Mouse (Mus musculus): ENCODE measurements at regions not wholly inside any gene's neighbourhood (a gene's known extent, or its start where the extent isn't known, plus 50 kb on each side); places are given as distances from the start of the nearest gene placed in this dataset.

DNA sequence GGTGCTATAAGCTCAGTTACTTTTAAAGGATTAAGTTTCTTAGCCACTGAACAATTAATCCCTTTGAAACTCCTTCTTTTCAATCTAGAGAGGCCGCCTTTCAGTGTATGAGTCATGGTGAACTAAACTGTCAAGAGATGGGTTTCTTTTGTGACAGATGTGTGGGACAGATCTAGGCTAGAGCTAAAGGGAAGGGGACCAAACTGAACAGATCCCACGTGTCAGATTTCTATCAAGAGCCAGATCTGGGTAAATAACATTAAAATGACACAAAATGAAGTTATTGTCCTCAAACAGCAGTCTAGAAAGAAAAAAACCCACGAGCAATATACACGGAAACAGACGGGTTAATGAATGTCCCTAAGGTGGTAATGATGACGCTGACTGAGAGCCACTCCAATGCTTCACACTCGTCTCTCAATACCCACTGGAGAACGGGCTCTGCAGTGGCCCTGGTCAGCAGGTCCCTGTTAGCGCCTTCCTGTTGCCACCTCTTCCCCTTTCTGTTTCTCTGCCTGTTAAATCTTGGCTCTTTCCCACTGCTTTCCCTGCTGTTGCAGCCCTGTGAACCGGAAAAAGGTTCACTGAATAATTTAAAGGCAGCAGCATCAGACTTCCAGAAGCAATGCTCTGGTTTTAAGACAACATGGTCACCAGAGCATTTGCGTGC lies 52.7 kb upstream of the Rab3gap2 start:
- DNase-seq, result no peak

DNA sequence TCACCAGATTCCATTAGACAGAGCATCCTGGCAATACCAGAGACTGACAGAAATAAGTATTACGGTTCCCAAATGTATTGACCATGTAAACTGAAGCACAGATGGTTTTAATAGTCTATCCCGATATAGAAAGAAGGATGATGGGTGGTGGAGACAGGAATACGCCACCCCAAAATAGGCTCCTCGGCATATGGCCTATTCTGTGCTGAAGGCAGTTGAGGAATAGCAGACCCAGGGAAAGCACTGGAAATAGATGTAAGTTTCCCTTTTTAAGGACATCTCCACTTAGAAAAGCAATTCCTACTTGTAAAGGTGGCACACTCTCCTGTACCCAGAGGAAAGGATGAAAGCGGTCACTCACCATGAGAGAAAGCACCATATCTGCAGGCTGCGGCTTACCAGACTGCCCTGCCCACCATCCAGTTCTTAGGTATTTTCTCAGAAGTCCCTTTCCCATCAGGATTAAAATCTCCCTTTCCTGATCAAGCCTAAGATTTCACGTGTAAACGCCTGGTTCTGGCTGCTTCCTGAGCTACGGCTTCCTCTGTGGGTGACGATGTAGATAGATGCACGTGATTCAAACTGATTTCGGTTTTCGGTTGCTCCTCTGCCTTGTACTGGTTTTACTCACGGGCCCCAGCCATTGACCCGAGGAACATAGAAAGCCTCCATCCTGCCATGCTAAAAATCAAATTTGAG lies 53.3 kb upstream of the Rab3gap2 start:
- no peak for DNase-seq

DNA sequence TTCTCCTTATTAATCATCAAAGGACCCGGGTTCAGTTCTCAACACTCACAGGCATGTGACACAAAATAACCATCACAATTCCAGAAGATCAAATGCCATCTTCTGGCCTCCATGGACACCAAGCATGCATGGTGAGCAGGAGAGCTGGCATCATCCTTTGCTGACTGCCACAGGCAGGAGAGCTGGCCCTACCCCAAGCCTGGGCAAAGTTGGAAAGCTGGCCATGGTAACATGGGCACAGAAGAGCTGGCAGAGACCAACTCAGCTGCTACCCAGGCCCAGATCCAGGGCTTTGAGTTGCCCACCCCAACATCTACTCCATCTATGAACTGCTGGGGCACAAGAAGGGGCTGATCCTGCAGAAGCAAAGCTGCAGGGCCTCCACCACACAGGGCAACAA lies 59.1 kb upstream of the Rab3gap2 start:
- DNase-seq, result no peak

DNA sequence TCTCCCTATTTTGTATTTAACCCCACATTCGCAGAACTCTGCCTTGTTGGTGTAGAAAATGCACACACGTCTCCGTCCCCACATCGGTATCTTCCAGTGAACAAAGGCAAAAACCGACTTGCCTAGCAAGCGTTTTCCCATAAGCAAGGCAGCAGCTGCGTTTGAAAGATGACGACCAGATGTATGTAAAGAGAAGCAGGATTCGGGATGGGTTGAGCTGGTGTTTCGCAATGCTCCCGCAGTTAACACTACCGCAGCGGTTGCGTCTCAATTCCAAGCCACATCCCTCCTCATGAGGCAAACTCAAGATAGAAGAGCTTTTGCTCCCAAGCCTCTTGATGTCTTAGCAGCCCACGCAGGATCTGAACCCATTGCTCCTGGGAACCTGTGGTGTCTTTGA lies 59.9 kb upstream of the Rab3gap2 start:
- no peak for DNase-seq

DNA sequence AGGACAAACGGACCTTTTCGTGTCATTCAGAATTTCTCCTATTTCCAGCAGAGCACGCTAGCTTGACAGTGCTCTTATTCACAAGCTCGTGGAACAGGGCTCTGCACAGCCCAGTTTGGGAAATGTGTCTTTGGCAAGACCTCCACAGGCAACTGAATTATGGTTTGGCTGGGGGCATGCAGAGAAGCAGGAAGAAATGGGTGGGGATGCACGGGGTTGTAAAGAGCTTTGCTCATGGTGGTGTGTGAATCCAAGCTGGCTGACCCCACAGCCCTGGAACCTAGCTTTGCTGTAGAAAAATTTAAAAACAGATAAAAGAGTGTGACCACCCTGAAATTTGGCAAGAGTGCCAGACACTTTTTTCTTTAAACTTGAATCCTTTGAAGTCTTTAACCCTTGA lies 63.6 kb upstream of the Rab3gap2 start:
- peak; percentile 3 for DNase-seq

DNA sequence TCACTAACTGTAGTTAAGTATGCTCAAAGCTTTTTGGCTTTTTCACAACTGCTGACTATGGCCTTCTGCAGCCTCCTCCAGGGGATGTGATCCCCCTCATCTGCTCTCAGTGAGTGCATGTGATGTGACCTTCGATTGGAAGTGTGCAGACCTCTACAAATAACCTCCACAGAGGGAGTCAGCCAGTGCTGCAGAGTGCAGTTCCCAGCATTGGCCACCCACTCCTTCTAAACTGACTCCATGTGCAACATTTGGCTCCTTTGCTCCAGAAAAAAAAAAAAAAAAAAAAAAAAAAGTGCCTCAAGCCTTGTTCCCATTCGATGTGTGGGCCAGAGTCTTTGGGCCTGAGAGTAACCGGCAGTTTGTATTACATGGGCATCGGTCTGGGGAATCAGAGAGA lies 75.7 kb upstream of the Rab3gap2 start:
- no peak for DNase-seq

DNA sequence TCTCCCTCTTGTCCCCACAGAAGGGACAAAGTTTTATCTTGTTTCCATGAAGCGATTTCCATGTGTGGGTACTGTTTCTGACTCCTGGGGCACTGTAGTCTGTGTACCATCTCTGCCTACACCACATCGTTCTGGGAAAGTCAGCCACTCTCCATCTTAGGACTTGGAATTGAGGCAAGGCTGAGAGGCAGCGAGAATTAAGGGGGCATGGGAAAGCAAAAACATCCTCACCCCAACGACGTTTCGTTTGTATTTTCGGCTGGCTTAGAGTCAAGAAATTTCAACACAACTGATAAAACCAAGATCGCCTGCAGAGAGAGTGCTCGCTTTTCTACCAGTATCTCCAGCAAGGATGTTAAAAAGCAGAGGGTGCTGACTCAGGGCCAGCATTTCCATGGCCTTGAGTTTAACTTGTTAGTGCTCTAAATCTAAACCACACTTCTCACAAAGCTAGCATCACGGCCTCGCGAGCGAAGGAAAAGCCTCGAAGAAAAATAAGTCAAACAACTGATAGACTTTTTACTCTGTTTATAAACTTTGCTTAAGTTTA lies 78.1 kb upstream of the Rab3gap2 start:
- no peak for DNase-seq

DNA sequence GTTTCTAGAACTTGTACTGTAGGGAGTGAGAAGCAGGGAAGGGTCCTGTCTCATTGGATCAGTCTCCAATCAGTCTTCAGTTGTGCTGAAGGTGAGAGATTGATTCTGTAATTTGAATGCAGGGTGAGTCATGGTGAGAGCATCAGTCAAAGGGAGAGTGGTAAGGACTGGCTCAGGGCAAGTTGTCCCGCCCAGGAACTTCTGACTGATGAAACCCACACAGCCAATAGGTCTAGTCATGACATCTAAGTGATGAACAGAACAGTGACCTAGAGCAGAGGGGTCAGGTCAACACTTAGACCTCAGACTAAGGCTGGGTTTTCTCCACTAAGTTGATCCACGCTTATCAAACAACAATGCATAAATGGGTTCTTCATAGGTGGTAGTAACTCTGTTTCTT lies 82.4 kb upstream of the Rab3gap2 start:
- DNase-seq, result no peak

DNA sequence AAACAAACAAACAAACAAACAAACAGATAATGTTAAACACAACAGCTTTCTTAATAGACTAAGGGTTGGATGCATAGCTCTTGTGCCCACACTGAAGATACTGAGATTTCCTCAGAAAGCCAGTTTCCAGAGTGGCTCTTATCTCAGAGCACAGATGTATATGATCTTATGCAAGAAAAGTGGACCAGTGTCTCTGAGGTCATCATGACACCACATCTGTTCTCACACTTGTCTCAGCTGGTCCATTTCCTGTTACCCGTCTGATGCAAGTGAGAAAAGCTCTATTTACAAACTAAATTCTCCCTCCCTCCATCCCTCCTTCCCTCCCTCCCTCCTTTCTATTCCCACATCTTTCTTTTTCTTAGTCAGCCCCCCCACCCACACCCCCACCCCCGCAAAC lies 83.5 kb upstream of the Rab3gap2 start:
- DNase-seq, result no peak

DNA sequence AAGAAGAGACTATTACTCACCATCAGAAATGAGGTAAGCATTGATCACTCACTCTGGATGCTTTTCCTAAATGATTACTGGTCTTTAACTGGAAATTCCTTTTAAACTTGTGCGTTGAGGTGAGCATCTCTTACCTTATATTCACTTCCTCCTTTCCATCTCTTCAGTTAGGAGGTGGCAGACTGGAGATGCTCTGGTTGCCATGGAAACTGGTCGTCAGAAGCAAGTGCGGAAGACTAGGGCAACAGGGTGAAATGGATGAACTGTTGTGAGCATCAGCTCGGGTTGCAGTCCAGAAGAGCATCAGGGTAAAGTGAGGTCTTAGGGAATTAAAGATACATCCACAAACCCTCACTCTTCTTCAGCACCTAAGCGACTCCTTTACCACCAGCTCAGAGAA lies 86.2 kb upstream of the Rab3gap2 start:
- no peak for DNase-seq

DNA sequence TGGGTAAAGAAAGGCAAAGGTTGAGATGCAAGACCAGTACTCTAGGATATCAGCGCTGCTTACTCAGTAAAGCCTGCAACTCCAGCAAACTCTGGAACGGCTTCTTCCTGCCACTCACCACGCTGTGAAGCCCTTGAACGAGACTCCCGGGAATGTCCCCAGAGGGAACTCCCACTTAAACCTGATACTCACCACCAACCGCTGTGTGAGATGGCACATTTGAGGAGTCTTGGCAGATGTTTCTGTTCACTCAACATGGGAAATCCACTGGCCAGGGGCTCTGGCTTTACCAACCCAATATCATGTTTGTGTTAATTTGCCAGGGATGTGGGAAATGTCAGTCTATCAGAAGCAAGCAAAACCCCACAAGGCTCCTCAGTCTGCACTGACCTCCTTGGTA lies 90.2 kb upstream of the Rab3gap2 start:
- DNase-seq, result no peak

DNA sequence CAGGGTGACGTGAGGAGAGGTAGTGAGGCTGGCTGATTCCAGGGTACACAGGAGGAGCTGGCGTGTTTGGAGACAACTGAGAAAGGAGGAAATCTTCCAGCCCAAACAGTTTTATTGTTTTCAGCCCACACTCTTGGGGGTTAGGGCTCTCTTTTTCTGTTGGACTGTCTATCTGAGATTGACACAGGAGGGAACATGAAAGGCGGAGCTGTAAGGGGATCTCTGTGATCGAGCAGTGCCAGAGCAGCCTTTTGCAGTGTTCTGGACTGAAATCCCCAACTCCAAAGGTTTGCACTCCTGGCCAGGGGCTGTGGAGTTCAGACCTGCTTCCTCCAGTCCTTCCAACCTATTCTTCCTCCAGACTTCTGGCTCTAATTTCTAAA lies 91.9 kb upstream of the Rab3gap2 start:
- DNase-seq, result no peak

DNA sequence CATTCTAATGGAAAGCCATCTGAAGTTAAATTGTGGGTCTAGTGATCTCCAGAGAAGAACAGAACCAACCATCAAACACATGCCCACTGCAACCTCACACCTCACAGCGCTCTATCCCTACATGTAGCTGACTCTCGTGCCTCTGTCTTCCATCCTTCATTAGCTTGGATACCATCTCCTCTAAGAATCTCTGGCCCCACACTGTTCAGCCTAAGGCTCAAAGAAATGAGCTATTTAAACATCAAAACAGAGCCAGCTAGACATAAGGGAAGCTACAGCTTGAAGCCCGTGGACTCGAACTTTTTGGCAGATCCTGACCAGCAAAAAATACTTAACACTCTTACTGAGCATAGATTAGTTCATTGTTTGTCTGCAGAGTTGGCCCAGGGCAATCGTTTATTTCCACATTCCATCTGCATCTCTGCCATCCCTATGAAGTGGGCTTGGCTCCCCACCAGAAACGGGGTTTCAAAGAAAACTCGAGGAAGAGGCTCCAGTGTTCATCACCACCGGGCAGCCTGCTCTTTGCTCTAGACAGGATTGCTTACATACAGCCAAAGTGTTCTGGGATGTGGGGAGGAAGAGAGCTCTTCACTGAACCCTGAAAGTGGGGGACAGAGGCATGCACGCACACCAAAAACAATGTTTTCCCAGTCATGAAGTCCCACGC lies 92.4 kb upstream of the Rab3gap2 start:
- no peak for DNase-seq

DNA sequence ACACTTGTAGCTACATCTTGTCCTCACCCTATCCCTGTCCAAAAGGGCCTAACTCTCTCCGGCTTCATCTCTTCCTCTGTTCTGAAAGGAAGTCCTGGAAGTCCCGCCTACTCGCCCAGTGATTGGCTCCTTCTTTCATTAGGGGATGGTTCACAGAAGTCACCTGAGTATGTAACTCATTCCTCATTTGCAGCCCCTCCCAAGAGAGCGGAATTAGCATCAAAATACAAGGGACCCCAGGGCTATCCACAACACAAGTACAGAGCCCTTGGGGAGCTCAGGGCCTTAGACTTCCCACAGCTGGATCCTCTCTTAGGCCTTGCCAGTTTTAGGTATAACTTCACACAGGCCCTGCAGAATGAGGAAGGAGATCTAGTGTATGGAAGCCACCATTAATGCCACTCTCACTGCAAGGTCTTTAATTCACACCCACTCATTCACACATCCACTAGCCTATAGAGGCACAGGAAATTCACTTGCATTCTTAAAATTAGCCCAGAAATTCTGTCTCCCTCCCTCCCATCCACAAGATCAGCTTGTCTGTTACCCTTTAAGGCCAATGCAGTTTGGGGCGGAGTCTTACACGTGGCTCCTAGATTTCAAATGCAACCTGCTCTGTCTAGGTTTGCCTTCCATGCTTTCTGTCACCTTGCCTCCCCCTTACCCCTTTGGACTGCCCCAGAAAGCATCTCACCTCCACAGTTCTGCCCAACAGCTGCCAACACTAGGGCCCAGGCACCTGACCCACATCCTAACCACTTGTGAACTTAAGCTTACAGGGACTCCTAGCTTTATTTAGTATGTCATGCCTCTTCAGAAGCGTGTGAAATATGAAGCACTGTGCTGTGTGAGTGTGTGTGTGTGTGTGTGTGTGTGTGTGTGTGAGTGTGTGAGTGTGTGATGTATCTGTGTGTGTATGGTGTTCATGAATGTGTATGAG lies 98.7 kb upstream of the Rab3gap2 start:
- no peak for DNase-seq

DNA sequence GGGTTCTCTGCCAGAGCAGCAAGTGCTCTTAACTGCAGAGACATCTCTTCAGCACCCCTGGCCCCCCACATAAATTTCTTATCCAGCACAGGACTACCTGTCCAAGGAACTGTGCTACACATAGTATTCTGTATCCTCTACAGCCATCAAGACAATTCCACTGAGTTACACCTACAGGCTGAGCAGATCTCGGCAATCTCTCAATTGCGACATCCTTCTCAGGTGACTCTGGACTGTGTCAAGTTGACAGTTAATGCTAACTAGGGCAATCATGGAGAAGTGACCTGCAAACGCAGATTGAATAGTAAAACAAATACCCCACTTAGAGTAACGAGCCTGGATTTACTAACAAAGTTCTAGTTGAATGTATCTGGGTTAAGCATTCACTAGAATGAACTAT lies 100.1 kb upstream of the Rab3gap2 start:
- DNase-seq, result no peak

DNA sequence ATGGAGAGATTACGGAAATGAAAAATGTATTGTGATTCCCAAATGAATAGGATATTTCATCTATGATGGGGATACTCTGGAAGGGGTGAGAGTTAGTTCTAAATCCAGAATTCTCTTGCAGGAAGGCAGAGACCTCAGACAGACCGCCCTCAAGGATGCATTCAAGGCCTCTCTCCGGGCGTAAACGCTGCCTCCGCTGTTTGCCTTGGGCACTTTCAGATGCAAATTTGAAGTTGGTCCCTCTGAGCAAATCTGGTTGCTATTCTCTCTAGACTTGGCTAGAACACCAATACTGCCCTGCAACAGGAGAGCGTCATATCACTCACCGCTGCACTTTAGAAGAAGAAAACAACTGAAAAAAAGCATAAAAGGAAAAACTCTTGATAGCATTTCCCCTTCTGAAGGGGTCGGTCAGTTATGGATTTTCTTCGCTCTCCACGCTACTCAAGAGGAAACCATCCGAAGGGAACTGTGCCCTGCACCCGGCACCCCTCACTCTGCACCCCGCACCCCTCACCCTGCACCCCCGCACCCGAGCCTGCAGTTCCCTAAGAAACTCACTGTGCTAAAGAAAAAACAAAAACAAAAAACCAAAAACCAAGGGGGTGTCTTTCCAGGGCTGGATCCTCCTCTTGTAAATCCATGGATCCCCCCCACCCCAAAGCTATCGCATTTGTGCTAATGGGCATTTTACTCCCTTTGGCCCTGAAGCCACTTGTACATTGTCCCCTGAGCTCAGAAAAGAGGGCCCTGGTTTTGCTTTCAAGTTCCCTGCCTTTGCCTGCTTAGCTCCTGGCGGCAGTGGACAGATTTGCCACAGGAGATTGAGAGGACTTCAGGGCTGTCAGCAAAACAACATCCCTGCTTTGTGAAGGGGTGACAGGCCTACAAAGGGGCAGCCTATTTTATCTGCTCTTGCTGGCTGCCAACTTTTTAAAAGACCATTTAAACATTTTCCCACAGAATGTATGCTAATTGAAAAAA lies 99.9 kb upstream of the Mark1 start:
- no peak for DNase-seq

DNA sequence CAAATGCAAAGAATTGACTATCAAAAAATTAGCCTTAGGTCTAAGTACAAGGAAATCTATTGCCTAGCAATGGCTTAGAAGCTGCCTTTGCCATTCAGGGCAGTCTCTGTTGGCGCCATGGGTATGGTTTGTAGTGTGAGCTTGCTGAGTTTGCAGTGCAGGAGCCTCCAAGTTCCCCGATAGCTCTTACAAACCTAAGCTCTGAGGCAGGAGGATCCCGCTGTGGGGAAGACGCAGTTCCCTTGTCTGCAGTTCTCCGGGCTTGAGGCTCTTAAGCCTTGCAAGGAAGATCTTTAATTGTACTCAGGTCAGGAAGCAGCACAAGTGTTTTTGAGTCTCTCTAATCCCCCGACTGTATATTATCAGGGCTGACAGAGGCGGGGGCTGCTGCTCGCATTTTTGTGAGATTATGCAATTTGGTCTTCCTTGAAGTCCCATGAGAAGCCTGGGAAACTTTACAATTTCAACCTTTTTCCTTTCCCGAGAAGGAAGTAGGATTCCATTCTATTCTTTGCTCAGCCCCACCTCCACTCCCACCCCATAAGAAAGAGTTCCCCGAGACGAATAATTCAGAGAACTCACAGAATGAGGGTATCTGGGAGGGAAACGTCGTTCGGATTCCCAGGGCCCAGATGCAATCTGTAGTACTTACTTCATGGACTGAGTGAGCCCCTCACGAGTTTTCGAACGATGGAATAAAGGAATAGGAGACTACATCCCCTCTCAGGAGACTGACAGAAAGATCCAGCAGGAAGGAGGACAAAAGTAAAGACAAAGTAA lies 99.0 kb upstream of the Mark1 start:
- no peak for DNase-seq

DNA sequence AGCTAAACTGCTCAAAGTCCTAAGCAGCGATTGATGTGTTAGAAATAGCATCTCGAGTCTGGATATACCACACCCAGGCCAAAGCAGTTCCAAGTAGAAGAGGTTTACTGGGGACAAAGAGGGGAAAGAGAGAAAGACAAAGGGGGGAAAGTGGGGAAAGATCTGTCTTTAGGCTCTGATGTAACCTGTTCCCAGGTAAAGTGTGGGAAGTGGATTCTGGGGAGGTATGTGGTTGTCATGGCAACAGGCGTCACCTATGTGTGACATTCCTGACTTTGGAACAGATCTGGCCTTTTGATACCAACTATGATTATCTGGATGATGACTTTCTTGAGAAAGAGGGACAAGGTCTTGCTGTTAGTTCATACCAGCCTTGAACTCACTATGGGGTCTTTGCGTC lies 97.4 kb upstream of the Mark1 start:
- no peak for DNase-seq

DNA sequence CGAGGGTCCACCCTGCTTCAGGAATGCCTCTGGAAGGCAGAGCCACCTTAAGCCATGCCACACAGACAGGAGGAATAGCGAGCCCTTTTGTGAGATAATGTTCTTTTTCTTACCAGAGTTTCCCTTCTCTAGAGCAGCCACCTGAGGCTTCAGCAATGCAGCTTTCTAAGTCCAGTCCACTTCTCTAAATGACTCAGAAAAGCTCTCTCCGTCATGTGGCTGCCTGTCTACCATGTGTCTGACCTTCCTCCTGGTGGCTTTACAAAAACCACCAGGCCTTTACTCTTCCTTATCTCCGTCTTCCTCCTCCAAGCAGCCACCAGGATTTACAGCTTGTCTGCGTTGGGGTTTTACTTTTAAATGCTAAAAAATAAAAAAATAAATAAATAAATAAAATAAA lies 93.4 kb upstream of the Mark1 start:
- DNase-seq, result no peak

DNA sequence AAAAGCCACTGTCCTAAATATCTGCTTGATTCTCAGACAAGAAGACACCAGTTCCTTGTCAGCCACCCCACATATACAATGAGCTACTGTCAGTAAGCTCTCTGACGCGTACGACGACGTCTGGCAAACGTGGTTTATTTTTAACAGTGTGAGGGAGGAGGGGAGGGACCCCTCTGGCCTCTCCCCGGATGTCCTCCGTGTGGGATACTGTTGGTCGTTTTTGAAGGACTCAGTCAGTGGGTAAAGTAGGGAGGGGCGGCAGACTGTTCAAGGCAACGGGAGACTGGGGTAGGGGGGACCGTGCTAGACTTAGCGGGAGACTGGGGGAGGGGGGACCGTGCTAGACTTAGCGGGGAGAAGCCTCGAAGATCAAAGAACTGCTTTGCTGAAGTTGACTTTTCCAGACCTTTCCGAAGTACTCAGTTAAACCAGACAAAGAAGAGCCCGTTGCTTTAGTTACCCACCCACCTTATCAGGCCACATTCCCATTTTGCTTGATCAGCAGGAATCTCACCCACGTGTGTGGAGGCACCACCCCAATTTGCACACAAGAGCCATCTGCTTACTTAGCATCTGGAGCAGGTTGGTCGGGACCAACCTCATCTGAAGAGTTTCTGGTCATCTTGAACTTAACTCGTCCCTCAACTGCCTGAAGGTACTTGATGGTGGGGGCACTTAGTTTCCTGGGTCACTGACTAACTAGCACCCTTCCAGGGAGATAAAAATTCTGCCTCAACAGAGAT lies 92.6 kb upstream of the Mark1 start:
- DNase-seq, result peak; percentile 6

Data from lung, postnatal 36 days (tissue).